Mouse (Mus musculus) bone marrow macrophage, adult 2 months (primary cell): Measurements from ENCODE around the gene Parm1.

ENCODE experiments used
- CTCF ChIP-seq: IDR thresholded peaks from 2 replicates; pipeline ENCODE4 v1.5.1; 2012; ENCODE audit warnings: low read depth, mild to moderate bottlenecking, low read length, moderate library complexity
- POLR2A ChIP-seq: IDR thresholded peaks from 2 replicates; pipeline ENCODE4 v1.6.1; 2012; ENCODE audit warnings: mild to moderate bottlenecking, low read depth, low read length, borderline replicate concordance

- no peak for TF ChIP-seq POLR2A
- TF ChIP-seq CTCF, result no peak
Observed at GRCm38 (mm10) chr5:91501361-91501760, 16.1 kb upstream of the Parm1 start.
